Mouse (Mus musculus) thymus, adult 2 months (tissue): Measurements from ENCODE around the gene Cyp4f18. TPM values are rescaled to one million over a fixed set of nuclear protein-coding genes. Genes with fewer than 3 reads are reported as not detected.
A peak's percentile ranks its signal among the peaks of the same experiment; 100 is the strongest.
"Not testable (repeated sequence)": the region's sequence is repeated elsewhere in the genome, so short reads cannot be mapped to it uniquely, and the experiment has no call there.

Source experiments
- DNase-seq: peaks from one replicate; pipeline ENCODE4 v3.0.0; 2021
- H3K27ac ChIP-seq: fragments of 200-500 bp; 2 replicates; pipeline ENCODE4 v1.5.1; 2012; ENCODE audit warnings: low read length, control low read depth; ENCODE audit not compliant: control insufficient read depth, insufficient read depth
- H3K27me3 ChIP-seq: fragments of 200-500 bp; 2 replicates; pipeline ENCODE4 v1.6.1; 2012; ENCODE audit warnings: mild to moderate bottlenecking, low read length, moderate library complexity, mixed read lengths; ENCODE audit not compliant: control insufficient read depth, insufficient read depth
- H3K36me3 ChIP-seq: fragments of 200-500 bp; 2 replicates; pipeline ENCODE4 v1.6.1; 2012; ENCODE audit warnings: mild to moderate bottlenecking, low read length, moderate library complexity; ENCODE audit not compliant: control insufficient read depth, insufficient read depth
- H3K4me1 ChIP-seq: fragments of 200-500 bp; replicated peaks from 2 replicates; pipeline ENCODE4 v1.6.1; 2012; ENCODE audit warnings: low read length; ENCODE audit not compliant: control insufficient read depth, insufficient read depth
- H3K4me3 ChIP-seq: fragments of 200-500 bp; 2 replicates; pipeline ENCODE4 v1.5.1; 2012; ENCODE audit warnings: mild to moderate bottlenecking, low read length, control low read depth, moderate library complexity; ENCODE audit not compliant: control insufficient read depth, insufficient read depth
- CTCF ChIP-seq: fragments of 200-500 bp; IDR thresholded peaks from 2 replicates; pipeline ENCODE4 v1.5.1; 2012; ENCODE audit warnings: mild to moderate bottlenecking, control low read depth, low read length, moderate library complexity, borderline replicate concordance; ENCODE audit not compliant: control insufficient read depth, poor library complexity, insufficient read depth; ENCODE audit errors: extremely low read depth
- POLR2A ChIP-seq: fragments of 200-500 bp; IDR thresholded peaks from 2 replicates; pipeline ENCODE4 v1.6.1; 2012; ENCODE audit warnings: mild to moderate bottlenecking, low read length, control low read depth, moderate library complexity; ENCODE audit not compliant: control insufficient read depth, poor library complexity, insufficient read depth; ENCODE audit errors: extremely low read depth
- WGBS: fragments of 180-500 bp; shearing (Covaris S2); methylation state at CpG from one replicate; pipeline ENCODE4 v1.1.7; 2018; 5-methylcytosine and 5-hydroxymethylcytosine counted together
- polyA plus RNA-seq: library from polyadenylated mRNA; depleted of rRNA; stranded (reverse); fragments of >200 nt; gene quantifications from 2 replicates; pipeline ENCODE4 v1.2.3, GENCODE M21; 2012; rRNA removed

Cyp4f18 gene
- polyA plus RNA-seq = 10.9 and 13.9 TPM in 2 replicates

DNA sequence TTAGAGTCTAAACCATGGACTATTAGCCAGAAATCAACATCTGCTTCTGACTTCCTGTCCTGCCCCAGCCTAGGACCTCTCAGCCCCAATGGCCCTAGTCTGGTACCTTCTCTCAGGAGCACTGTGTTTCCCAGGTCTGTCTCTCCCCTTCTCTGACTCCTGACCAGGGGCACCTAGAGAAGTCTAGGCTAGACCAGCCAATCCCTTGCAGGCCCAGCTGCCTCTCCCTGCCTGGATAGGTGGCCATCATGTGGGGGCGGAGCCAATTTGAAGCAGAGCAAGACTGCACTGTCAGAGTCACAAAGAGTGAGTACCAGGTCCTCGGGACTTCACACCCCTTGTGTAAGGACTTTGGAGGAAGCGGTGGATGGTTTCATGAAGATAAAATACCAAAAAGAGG, at the start of gene Cyp4f18:
Gene Cyp4f18 (minus strand): TSS at position 154 of the 400 bp plus-strand sequence.
- DNase-seq = no peak
- TF ChIP-seq POLR2A (no peak), CTCF (no peak)
- 82% methylated on average over 3 of the region's 3 CpGs for WGBS
- H3K27ac ChIP-seq = no peak within 1 kb of the TSS
- no peaks in the 10 kb centered on the region for H3K36me3 ChIP-seq
- H3K27me3 ChIP-seq = no peaks in the 10 kb centered on the region
- H3K4me3 ChIP-seq = no peak within 1 kb of the TSS
- 0 out of 2 replicates have a peak, but pooled peaks cover 11% of the 10 kb centered on the region for H3K4me1 ChIP-seq

DNA sequence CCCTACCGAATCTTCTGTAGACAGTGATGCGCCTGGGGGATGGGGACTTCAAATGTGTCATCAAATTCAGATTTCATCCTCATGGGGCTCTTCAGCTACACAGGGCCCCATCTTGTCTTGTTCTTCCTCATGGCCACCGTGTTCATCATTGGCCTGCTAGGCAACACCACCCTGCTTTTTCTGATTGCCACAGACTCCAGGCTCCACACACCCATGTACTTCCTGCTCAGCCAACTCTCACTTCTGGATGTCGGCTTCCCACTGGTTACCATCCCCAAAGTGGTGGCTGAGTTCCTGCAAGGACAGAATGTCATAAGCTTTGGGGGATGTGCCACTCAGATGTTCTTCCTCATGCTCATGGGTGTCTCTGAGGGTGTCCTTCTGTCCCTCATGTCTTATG, 48.2 kb upstream of the Cyp4f18 start:
- H3K4me3 ChIP-seq, H3K27ac ChIP-seq, DNase-seq, H3K36me3 ChIP-seq, H3K4me1 ChIP-seq, H3K27me3 ChIP-seq: not testable (repeated sequence)
- WGBS = 90% methylated on average over 3 of the region's 4 CpGs

- not testable (repeated sequence) for H3K4me3 ChIP-seq, H3K27me3 ChIP-seq, DNase-seq, H3K36me3 ChIP-seq, H3K4me1 ChIP-seq, H3K27ac ChIP-seq
Measured at GRCm38 (mm10) chr8:72054633-72055032, 45.2 kb upstream of the Cyp4f18 start.

DNA sequence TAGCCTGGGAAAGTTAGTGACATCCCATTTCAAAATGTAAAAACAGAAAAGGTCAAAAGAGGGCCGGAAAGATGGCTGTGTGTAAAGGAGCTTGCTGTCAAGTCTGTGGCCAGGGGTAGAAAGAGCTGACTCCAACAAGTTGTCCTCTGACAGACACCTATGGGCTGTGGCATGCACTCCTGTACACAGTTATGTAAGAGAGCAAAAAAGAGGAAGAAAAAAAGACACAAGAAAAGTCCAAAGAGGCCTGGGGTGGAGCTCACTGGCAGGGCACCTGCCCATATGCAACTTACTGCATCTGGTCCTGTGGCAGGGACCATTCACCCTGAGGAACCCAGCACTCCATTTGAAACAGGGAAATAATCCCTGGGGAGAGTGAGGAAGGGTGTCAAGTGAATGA, 33.1 kb upstream of the Cyp4f18 start:
- TF ChIP-seq CTCF = no peak
- no peak for TF ChIP-seq POLR2A
- no peaks in the 10 kb centered on the region for H3K27me3 ChIP-seq
- H3K36me3 ChIP-seq = no peaks in the 10 kb centered on the region
- DNase-seq = no peak
- no peak overlapping the region for H3K4me3 ChIP-seq
- 39% methylated on average over 1 of the region's 1 CpGs for WGBS
- no peak overlapping the region for H3K27ac ChIP-seq
- H3K4me1 ChIP-seq = no peaks in the 10 kb centered on the region

GRCm38 (mm10) chr8:72040918-72041317, 31.5 kb upstream of the Cyp4f18 start, which contains the start of gene Olfr372:
Olfr372 (plus strand) TSS chr8:72041218.
- H3K36me3 ChIP-seq, H3K27ac ChIP-seq, H3K4me1 ChIP-seq, H3K4me3 ChIP-seq, DNase-seq, H3K27me3 ChIP-seq: not testable (repeated sequence)
- 97% methylated on average over 4 of the region's 4 CpGs for WGBS

GRCm38 (mm10) chr8:72032926-72033325, 23.5 kb upstream of the Cyp4f18 start:
- not testable (repeated sequence) for H3K36me3 ChIP-seq, H3K27me3 ChIP-seq, H3K4me3 ChIP-seq, H3K27ac ChIP-seq, H3K4me1 ChIP-seq
- DNase-seq = peak; percentile 45
- 3% methylated on average over 4 of the region's 4 CpGs for WGBS

DNA sequence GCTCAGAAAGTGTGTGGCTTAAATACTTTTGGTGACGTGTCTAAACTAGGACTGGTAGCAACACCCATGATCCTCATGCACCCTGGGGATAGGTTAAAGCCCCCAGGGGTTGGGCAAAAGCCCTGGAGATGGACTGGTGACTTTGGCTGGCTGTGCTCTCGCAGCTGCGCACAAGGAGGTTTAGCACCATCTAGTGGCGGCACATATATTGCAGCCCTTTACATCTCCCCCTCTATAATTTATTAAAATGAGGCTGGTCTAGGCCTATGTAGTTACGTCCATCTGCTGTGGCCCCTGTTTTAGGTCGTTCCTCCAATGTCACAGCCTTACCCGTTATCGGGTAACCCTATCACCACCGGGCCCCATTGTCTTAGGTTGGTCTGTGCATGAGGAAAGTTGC, 15.5 kb upstream of the Cyp4f18 start:
- not testable (repeated sequence) for H3K36me3 ChIP-seq, H3K4me3 ChIP-seq, H3K4me1 ChIP-seq, H3K27me3 ChIP-seq, H3K27ac ChIP-seq
- DNase-seq = peak; percentile 36
- 9% methylated on average over 5 of the region's 9 CpGs for WGBS

GRCm38 (mm10) chr8:72019816-72020215, 10.4 kb upstream of the Cyp4f18 start:
- WGBS = 84% methylated on average over 2 of the region's 2 CpGs

DNA sequence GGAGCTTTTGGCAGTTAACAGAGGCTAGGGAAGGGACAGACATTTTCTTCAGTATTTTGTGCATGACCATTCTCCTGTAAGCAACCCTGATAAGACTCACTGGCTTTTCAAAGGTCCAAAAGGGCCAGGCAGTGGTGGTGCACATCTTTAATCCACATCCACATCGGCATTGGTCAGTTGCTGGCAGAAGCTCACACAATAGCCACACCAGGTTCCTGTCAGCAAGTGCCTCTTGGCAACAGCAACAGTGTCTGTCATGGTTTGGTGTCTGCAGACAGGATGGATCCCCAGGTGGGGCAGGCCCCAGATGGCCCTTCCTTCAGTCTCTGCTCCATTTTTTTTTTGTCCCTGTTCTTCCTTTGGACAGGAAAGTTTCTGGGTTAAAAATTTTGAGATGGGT, 9.6 kb upstream of the Cyp4f18 start:
- H3K27me3 ChIP-seq, H3K27ac ChIP-seq, H3K36me3 ChIP-seq, H3K4me3 ChIP-seq, H3K4me1 ChIP-seq, DNase-seq: not testable (repeated sequence)
- 91% methylated on average over 1 of the region's 1 CpGs for WGBS

More at GRCm38 (mm10) chr8:72019816-72020215, 10.4 kb upstream of the Cyp4f18 start:
- H3K27me3 ChIP-seq = no peaks in the 10 kb centered on the region
- no peak overlapping the region for H3K27ac ChIP-seq
- DNase-seq = no peak
- no peak overlapping the region for H3K4me3 ChIP-seq
- H3K4me1 ChIP-seq = 0 out of 2 replicates have a peak, but pooled peaks cover 3% of the 10 kb centered on the region
- no peaks in the 10 kb centered on the region for H3K36me3 ChIP-seq
- TF ChIP-seq POLR2A (no peak), CTCF (no peak)
